Mouse (Mus musculus) T-cell, adult 2 months (primary cell): Measurements from ENCODE around the gene Trpm1.

Experiments
- DNase-seq: peaks from one replicate; pipeline ENCODE4 v3.0.0; 2022; ENCODE audit warnings: low spot score

The Trpm1 gene

GRCm38 (mm10) chr7:64289416-64289815 lies 135.8 kb downstream of the Trpm1 start:
- DNase-seq: no peak

- DNase-seq: no peak
Measured at GRCm38 (mm10) chr7:64290431-64290830, 136.8 kb downstream of the Trpm1 start.

- no peak for DNase-seq
Measured at GRCm38 (mm10) chr7:64291722-64292121, 138.1 kb downstream of the Trpm1 start.

GRCm38 (mm10) chr7:64296286-64297010 lies 142.8 kb downstream of the Trpm1 start:
- no peak for DNase-seq

- no peak for DNase-seq
Measured at GRCm38 (mm10) chr7:64310241-64310640, 156.6 kb downstream of the Trpm1 start.

GRCm38 (mm10) chr7:64310756-64311155 lies 157.1 kb downstream of the Trpm1 start:
- DNase-seq: no peak

GRCm38 (mm10) chr7:64312811-64313210 lies 159.2 kb downstream of the Trpm1 start:
- DNase-seq: no peak
